Mouse (Mus musculus): ENCODE results near the gene Rpl23. TPM values are rescaled to one million over a fixed set of nuclear protein-coding genes. Genes with fewer than 3 reads are reported as not detected.

Rpl23 gene
- polyA plus RNA-seq, 1 experiment from 2014 or later: 491 TPM

DNA sequence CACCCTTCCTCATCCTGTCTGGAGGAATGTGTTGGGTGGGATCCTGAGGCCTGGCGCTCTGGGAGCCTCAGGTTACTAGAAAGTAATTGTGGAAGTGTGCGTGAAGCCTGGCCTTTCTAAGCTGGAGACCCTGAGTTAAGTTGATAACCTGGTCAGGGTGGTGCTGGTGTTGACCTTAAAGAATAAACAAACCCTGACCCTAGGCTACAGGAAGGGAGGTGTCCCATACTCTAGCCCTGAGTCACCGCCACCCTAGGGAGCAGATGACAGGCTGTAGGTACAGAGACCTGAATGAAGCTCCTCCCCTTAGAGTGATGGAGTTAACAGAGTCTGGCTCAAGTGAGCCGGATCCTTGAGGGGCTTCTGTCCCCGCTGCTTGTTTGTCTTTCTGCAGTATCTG, 21.6 kb upstream of the Rpl23 start:
- peaks cover 75% of the 10 kb centered on the region for H3K4me1 ChIP-seq (ENCODE audit: control insufficient read depth, insufficient read depth, low read length)
- ATAC-seq: no peak
- H3K9me3 ChIP-seq (ENCODE audit: control insufficient read depth, low read length): no peaks in the 10 kb centered on the region
- no peak overlapping the region for H3K4me3 ChIP-seq (ENCODE audit: low read length)
- 0 out of 2 replicates have a peak overlapping the region, but pooled peaks have one; percentile 1 for H3K4me2 ChIP-seq (ENCODE audit: low read depth, low read length)
- no peaks in the 10 kb centered on the region for H3K27me3 ChIP-seq (replicated peaks; ENCODE audit: control insufficient read depth, insufficient read depth, low read length)
- 54% methylated on average over 5 of the region's 5 CpGs for WGBS
- no peak overlapping the region for H3K9ac ChIP-seq (ENCODE audit: low read depth, low read length)
- peak overlapping the region; percentile 91; the same call in 1 of the 2 replicates for H3K27ac ChIP-seq (ENCODE audit: low read length)
- no peaks in the 10 kb centered on the region for H3K36me3 ChIP-seq (ENCODE audit: control insufficient read depth, insufficient read depth, low read length)

DNA sequence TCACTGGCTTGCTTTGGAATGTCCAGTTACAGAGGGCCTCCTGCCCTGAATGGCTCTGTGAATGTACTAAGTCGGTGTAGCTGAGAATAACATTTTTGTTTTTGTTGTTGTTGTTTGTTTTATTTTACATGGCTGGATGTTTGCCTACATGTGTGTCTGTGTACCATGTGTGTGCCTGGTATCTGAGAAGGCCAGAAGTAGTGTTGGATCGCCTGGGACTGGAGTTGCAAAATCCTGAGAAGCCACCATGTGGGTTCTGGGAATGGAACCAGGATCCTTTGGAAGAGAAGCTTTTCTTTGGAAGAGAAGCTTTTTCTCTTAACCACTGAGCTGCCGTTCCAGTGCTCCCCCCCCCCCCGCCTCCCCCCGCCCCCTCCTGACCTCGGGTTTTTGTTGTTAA, 20.3 kb upstream of the Rpl23 start:
- ATAC-seq: no peak
- H3K9ac ChIP-seq (ENCODE audit: low read depth, low read length): no peak overlapping the region
- H3K27ac ChIP-seq (ENCODE audit: low read length): peak overlapping the region; percentile 95
- 33% methylated on average over 6 of the region's 6 CpGs for WGBS
- no peaks in the 10 kb centered on the region for H3K36me3 ChIP-seq (ENCODE audit: control insufficient read depth, insufficient read depth, low read length)
- H3K4me3 ChIP-seq (ENCODE audit: low read length): peak overlapping the region; percentile 68
- H3K9me3 ChIP-seq (ENCODE audit: control insufficient read depth, low read length): no peaks in the 10 kb centered on the region
- H3K27me3 ChIP-seq (replicated peaks; ENCODE audit: control insufficient read depth, insufficient read depth, low read length): no peaks in the 10 kb centered on the region
- H3K4me1 ChIP-seq (ENCODE audit: control insufficient read depth, insufficient read depth, low read length): peaks cover 71% of the 10 kb centered on the region
- H3K4me2 ChIP-seq (ENCODE audit: low read depth, low read length): peak overlapping the region; percentile 77

DNA sequence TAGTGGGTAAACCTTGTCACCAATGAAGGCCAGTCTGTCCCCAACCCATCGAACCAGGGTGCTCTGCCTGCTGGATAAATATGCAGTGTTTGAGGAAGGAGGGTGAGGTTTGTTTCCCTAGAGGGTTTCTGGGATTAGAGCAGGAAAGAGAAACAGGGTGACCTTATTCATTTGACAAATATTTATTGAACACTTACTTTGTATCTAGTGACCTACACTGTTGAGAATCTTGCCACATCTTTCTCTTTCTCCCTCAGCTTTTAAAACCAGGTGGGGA, 19.9 kb upstream of the Rpl23 start:
- no peak for ATAC-seq
- Histone ChIP-seq H3K4me3 (ENCODE audit: low read length) (peak overlapping the region; percentile 68), H3K27me3 (replicated peaks; ENCODE audit: control insufficient read depth, insufficient read depth, low read length) (no peaks in the 10 kb centered on the region), H3K27ac (ENCODE audit: low read length) (peak overlapping the region; percentile 95), H3K4me1 (ENCODE audit: control insufficient read depth, insufficient read depth, low read length) (peaks cover 69% of the 10 kb centered on the region), H3K36me3 (ENCODE audit: control insufficient read depth, insufficient read depth, low read length) (no peaks in the 10 kb centered on the region), H3K4me2 (ENCODE audit: low read depth, low read length) (peak overlapping the region; percentile 77), H3K9me3 (ENCODE audit: control insufficient read depth, low read length) (no peaks in the 10 kb centered on the region), H3K9ac (ENCODE audit: low read depth, low read length) (0 out of 2 replicates have a peak overlapping the region, but pooled peaks have one; percentile 20)
- 18% methylated on average over 1 of the region's 1 CpGs for WGBS

DNA sequence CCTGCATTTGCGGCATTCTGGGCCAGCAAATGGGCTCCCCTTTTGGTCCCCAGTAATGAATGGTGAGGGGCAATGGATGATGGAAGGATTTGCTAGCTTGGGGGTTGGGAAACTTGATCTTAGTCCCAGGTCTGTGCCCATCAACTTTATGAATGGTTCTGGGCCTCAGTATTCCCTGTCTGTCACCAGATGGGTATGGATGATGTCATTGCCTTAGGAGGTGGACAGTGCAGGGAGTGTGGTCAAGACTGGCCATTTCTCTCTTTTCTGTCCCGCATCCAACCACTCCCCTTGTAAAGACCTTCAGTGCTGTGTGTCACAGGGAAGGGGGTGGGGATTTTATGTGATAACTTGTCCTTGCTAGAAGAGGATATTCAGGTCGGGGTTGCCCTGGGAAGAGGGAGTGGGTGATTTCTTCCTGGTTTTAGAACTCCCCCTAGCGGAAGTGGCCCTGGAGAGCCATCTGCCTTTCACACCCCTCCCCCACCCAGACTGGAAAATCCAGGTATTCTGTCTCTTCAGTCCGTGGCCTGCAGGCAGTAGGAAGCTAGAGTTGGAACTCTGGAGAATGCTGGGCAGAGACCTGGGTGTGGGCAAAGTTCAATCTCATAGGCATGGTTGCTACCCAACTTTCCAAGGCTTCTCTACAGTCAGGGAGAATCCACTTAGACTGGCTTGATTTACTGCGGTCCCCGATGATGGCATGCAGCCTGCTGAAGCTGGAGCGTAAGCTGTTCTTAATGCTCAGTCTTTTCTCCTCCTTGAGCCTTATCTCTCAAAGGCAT, 19.4 kb upstream of the Rpl23 start:
- Histone ChIP-seq H3K4me1 (ENCODE audit: control insufficient read depth, insufficient read depth, low read length) (peaks cover 64% of the 10 kb centered on the region), H3K27ac (ENCODE audit: low read length) (peak overlapping the region; percentile 95)
- peak; percentile 5 for ATAC-seq

DNA sequence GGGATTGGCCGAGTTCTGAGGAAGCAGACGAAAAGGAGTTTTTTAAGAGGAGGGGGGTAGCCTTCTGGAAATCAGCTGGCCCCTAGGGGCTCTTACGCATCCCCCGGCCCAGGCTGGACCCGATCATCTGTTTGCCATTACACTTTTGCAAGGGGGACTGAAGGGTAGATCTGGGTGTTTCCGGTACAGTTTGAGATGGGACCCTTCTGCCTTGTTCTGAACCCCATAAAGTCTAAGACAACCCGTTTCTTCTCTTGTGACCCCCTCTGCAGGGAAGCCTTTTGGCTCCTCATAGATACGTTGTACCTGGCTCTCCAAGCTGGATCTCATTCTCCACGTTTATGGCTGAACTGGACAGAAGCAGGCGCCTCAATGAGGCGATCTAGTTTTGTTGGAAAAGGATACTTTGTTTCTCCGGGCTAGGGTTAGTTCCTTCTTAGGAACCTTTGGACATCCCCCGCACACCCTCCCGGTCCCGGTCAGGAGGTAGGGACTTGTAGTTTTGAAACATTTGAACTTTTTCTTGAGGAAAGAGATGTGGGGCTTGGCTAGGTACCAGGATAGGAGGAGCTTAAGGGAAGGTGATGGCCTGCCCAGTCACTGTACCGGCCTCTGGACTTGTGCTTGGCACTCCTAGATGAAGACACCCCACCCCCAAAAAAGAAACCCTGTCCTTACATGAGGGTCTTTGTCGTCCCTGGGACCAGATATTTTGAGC, 18.6 kb upstream of the Rpl23 start:
- H3K27ac ChIP-seq (ENCODE audit: low read length): peak overlapping the region; percentile 95
- no peak for ATAC-seq
- peaks cover 57% of the 10 kb centered on the region for H3K4me1 ChIP-seq (ENCODE audit: control insufficient read depth, insufficient read depth, low read length)
- peak overlapping the region; percentile 79 for H3K9ac ChIP-seq (ENCODE audit: low read depth, low read length)
- H3K36me3 ChIP-seq (ENCODE audit: control insufficient read depth, insufficient read depth, low read length): no peaks in the 10 kb centered on the region
- no peaks in the 10 kb centered on the region for H3K9me3 ChIP-seq (ENCODE audit: control insufficient read depth, low read length)
- peak overlapping the region; percentile 77 for H3K4me2 ChIP-seq (ENCODE audit: low read depth, low read length)
- WGBS: 2% methylated on average over 17 of the region's 17 CpGs
- peak overlapping the region; percentile 68 for H3K4me3 ChIP-seq (ENCODE audit: low read length)
- no peaks in the 10 kb centered on the region for H3K27me3 ChIP-seq (replicated peaks; ENCODE audit: control insufficient read depth, insufficient read depth, low read length)

More for the DNA sequence above, 19.4 kb upstream of the Rpl23 start:
- Histone ChIP-seq H3K27me3 (replicated peaks; ENCODE audit: control insufficient read depth, insufficient read depth, low read length) (no peaks in the 10 kb centered on the region), H3K4me3 (ENCODE audit: low read length) (peak overlapping the region; percentile 68), H3K36me3 (ENCODE audit: control insufficient read depth, insufficient read depth, low read length) (no peaks in the 10 kb centered on the region), H3K9ac (ENCODE audit: low read depth, low read length) (peak overlapping the region; percentile 79), H3K4me2 (ENCODE audit: low read depth, low read length) (peak overlapping the region; percentile 77), H3K9me3 (ENCODE audit: control insufficient read depth, low read length) (no peaks in the 10 kb centered on the region)
- 14% methylated on average over 8 of the region's 8 CpGs for WGBS

DNA sequence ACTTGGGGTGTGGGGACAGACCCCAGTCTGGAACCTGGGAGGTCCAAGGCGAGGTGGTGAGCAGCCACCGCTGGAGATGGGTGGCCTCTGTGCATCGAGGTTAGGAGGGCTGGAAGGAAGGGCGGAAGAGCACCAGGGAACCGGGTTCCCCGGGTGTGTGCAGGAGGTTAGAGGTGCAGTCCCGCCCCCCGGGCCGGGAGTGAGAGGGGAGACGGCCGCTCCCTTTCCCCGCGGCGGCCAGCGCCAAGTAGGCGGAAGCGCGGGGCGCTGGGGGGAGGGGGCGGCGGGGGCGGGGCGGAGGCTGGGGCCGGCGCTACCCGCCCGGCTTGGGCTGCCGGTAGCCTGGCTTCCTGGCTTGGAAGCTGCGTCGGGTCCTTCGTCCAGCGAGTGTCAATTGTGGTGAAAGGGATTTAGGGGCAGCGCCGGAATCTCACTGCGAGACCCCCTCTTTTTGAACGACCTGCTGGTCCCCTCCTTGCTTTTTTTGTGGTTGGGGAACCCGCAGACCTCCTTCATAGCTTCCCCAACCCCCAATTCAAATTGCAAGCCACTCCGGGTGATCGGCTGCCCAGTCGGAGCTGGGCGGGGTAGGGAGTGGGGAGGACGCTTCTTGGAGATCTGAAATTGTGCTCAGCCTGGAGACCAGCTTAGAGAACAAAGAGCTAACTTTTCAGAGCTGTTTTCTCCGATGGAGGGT, 17.9 kb upstream of the Rpl23 start:
- peak overlapping the region; percentile 68 for H3K4me3 ChIP-seq (ENCODE audit: low read length)
- no peaks in the 10 kb centered on the region for H3K36me3 ChIP-seq (ENCODE audit: control insufficient read depth, insufficient read depth, low read length)
- H3K9me3 ChIP-seq (ENCODE audit: control insufficient read depth, low read length): no peaks in the 10 kb centered on the region
- H3K27ac ChIP-seq (ENCODE audit: low read length): peak overlapping the region; percentile 95
- H3K4me1 ChIP-seq (ENCODE audit: control insufficient read depth, insufficient read depth, low read length): peaks cover 50% of the 10 kb centered on the region
- H3K4me2 ChIP-seq (ENCODE audit: low read depth, low read length): peak overlapping the region; percentile 77
- 0% methylated on average over 24 of the region's 43 CpGs for WGBS
- H3K9ac ChIP-seq (ENCODE audit: low read depth, low read length): peak overlapping the region; percentile 79
- ATAC-seq: peak; percentile 72
- H3K27me3 ChIP-seq (replicated peaks; ENCODE audit: control insufficient read depth, insufficient read depth, low read length): no peaks in the 10 kb centered on the region

DNA sequence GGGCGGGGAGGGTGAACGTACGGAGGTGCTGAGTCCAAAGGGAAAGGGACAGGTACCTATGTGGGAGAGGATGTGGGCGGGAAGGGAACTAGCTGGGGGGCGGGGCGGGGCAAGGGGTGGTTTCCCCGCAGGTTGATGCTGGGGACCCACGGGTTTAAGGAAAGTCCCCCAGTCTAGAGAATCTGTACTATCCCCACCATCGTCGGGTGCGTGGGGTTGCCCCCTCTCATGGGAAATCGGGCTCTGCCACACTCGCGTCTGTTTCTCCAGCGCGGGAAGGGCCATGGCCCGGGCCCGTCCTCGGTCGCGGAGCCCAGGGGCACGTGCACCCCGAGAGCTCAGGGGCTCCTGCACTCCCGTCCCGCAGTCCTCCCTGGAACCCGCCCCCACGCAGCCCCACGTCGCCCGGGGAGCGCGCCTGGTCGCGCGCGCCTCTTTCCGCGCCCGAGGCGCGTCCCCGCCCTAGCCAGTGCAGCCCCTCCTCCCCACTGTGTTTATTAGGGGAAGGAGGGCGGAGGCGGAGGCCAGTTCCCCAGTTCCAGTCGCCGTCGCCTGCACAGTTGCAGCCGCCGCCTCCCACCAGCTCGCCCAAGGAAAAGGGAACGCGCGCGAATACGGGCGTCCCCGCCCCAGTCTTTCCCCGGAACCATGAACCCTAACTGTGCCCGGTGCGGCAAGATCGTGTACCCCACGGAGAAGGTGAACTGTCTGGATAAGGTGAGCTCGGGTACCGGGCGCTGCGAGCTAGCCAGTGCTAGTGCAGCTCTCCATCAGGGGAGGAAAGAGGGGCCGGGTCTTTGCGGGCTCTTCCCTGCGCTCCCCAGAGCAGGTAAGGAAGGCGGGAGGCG, 17.1 kb upstream of the Rpl23 start:
- Histone ChIP-seq H3K9me3 (ENCODE audit: control insufficient read depth, low read length) (no peaks in the 10 kb centered on the region), H3K4me1 (ENCODE audit: control insufficient read depth, insufficient read depth, low read length) (peaks cover 42% of the 10 kb centered on the region), H3K4me2 (ENCODE audit: low read depth, low read length) (peak overlapping the region; percentile 77), H3K27ac (ENCODE audit: low read length) (peak overlapping the region; percentile 95), H3K36me3 (ENCODE audit: control insufficient read depth, insufficient read depth, low read length) (no peaks in the 10 kb centered on the region), H3K27me3 (replicated peaks; ENCODE audit: control insufficient read depth, insufficient read depth, low read length) (no peaks in the 10 kb centered on the region), H3K4me3 (ENCODE audit: low read length) (peak overlapping the region; percentile 68), H3K9ac (ENCODE audit: low read depth, low read length) (peak overlapping the region; percentile 79)
- WGBS: under 1% methylated on average over 71 of the region's 71 CpGs
- peak; percentile 79 for ATAC-seq

DNA sequence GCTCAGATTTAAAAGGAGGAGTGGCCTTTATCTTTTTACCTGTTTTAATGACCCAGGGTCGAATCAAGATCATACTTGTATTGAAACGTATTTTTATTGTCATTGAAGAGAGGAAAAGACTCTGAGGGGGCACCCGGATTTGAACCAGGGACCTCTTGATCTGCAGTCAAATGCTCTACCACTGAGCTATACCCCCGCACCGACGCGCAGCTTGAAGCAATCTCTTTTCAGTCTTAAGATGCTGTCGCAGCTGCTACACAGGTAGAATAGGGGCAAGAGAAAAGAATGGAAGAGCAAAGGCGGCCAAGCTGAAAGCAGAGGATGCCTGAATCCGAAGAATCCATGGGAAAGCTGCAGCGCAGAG, 16.5 kb upstream of the Rpl23 start, which contains the start of gene Lasp1:
TSS of gene Lasp1 (plus strand) at position 219 of the 364 bp plus-strand sequence.
- no peaks in the 10 kb centered on the region for H3K27me3 ChIP-seq (replicated peaks; ENCODE audit: control insufficient read depth, insufficient read depth, low read length)
- 2% methylated on average over 11 of the region's 11 CpGs for WGBS

More for the DNA sequence above, 16.5 kb upstream of the Rpl23 start, which contains the start of gene Lasp1:
- H3K36me3 ChIP-seq (ENCODE audit: control insufficient read depth, insufficient read depth, low read length): no peaks in the 10 kb centered on the region
- H3K4me1 ChIP-seq (ENCODE audit: control insufficient read depth, insufficient read depth, low read length): peaks cover 36% of the 10 kb centered on the region
- H3K9ac ChIP-seq (ENCODE audit: low read depth, low read length): peak within 1 kb of the TSS; percentile 79
- no peaks in the 10 kb centered on the region for H3K9me3 ChIP-seq (ENCODE audit: control insufficient read depth, low read length)
- H3K4me2 ChIP-seq (ENCODE audit: low read depth, low read length): peak within 1 kb of the TSS; percentile 77
- H3K27ac ChIP-seq (ENCODE audit: low read length): peak within 1 kb of the TSS; percentile 95
- no peak; the same call in none of the 2 replicates for ATAC-seq
- peak within 1 kb of the TSS; percentile 68 for H3K4me3 ChIP-seq (ENCODE audit: low read length)
